Mouse (Mus musculus) lung, embryonic 14.5 days (tissue): ENCODE measurements around the gene Gbp5. TPM values are rescaled to one million over a fixed set of nuclear protein-coding genes. Genes with fewer than 3 reads are reported as not detected.
A peak's percentile ranks its signal among the peaks of the same experiment; 100 is the strongest.

Experiments
- ATAC-seq: fragments of 200-750 bp; cut with Nextera tagmentation; 2 replicates; pipeline ENCODE4 v1.8.0; 2017; ENCODE audit warnings: mild to moderate bottlenecking, moderate TSS enrichment, moderate library complexity; ENCODE audit not compliant: insufficient read depth
- DNase-seq: peaks from one replicate; pipeline ENCODE4 v3.0.0-alpha.2; 2015
- H3K27ac ChIP-seq: fragments of 300-500 bp; sonication (generic); 2 replicates; pipeline ENCODE4 v1.5.1; 2014; ENCODE audit warnings: low read depth, mild to moderate bottlenecking, moderate library complexity
- H3K27me3 ChIP-seq: fragments of 300-500 bp; sonication (generic); 2 replicates; pipeline ENCODE4 v1.6.1; 2014; ENCODE audit warnings: low read length, control low read depth; ENCODE audit not compliant: insufficient read depth
- H3K36me3 ChIP-seq: fragments of 300-500 bp; sonication (generic); 2 replicates; pipeline ENCODE4 v1.6.1; 2014; ENCODE audit warnings: control low read depth; ENCODE audit not compliant: insufficient read depth
- H3K4me1 ChIP-seq: fragments of 300-500 bp; sonication (generic); 2 replicates; pipeline ENCODE4 v1.6.1; 2014; ENCODE audit warnings: antibody characterized with exemption, control low read depth; ENCODE audit not compliant: insufficient read depth
- H3K4me2 ChIP-seq: fragments of 300-500 bp; sonication (generic); 2 replicates; pipeline ENCODE4 v1.6.1; 2014; ENCODE audit warnings: mild to moderate bottlenecking
- H3K4me3 ChIP-seq: fragments of 300-500 bp; sonication (generic); 2 replicates; pipeline ENCODE4 v1.5.1; 2014; ENCODE audit warnings: low read depth, low read length
- H3K9ac ChIP-seq: fragments of 300-500 bp; sonication (generic); 2 replicates; pipeline ENCODE4 v1.6.1; 2014
- H3K9me3 ChIP-seq: fragments of 300-500 bp; sonication (generic); 2 replicates; pipeline ENCODE4 v1.6.1; 2016; ENCODE audit warnings: low read depth, low read length, control low read depth
- CTCF ChIP-seq: IDR thresholded peaks from 2 replicates; pipeline ENCODE4 v1.5.1; 2016; ENCODE audit warnings: antibody characterized with exemption, low read depth
- WGBS: fragments of 180-500 bp; shearing (Covaris S2); extraction: QIAGEN DNeasy Blood & Tissue Kit; methylation state at CpG from one replicate; pipeline ENCODE4 v1.1.7; 2014; 5-methylcytosine and 5-hydroxymethylcytosine counted together
- polyA plus RNA-seq: library from polyadenylated mRNA; unstranded; fragments of >200 nt; fragmentation: Nextera tagmentation; extraction: Ambion mirVana; gene quantifications from 2 replicates; pipeline ENCODE4 v1.2.1, GENCODE M21; 2014

The Gbp5 gene
- polyA plus RNA-seq, 1 experiment from 2014 or later: 0.11 TPM

DNA sequence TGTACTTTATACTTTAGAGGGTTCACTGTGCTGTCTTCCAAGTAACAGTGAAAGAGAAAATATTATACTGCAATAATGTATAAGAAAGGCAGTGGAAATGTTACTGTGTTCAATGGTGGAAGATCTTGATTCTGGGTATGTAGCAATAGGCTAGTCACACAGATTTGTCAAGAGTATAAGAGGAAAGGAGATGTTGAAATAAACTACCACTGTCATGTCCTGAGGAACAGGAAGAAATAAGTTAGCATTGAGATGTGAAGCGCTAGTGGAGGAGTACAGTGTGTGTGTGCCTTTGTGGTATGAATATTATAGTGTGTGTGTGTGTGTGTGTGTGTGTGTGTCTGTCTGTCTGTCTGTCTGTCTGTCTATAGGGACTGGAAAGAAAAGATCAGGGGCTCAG is 15.4 kb upstream of the Gbp5 start:
- Histone ChIP-seq H3K4me2 (no peak overlapping the region), H3K4me3 (no peak overlapping the region), H3K36me3 (no peaks in the 10 kb centered on the region), H3K9me3 (no peaks in the 10 kb centered on the region), H3K27ac (no peak overlapping the region), H3K27me3 (no peaks in the 10 kb centered on the region), H3K4me1 (no peaks in the 10 kb centered on the region), H3K9ac (no peak overlapping the region)
- DNase-seq (no peak), ATAC-seq (no peak)
- WGBS: 83% methylated on average over 1 of the region's 1 CpGs
- TF ChIP-seq CTCF: no peak

- WGBS: 88% methylated on average over 1 of the region's 1 CpGs
- 0 out of 2 replicates have a peak, but pooled peaks have one; percentile 69 for ATAC-seq
- H3K9ac ChIP-seq: no peak overlapping the region
Observed at GRCm38 (mm10) chr3:142490465-142490864, 3.3 kb upstream of the Gbp5 start.

GRCm38 (mm10) chr3:142495146-142495655 is 1.4 kb downstream of the Gbp5 start:
- Histone ChIP-seq H3K27me3 (no peaks in the 10 kb centered on the region), H3K9ac (no peak overlapping the region), H3K4me3 (no peak overlapping the region), H3K4me1 (no peaks in the 10 kb centered on the region; the same call in 1 of the 2 replicates), H3K4me2 (no peak overlapping the region), H3K9me3 (no peaks in the 10 kb centered on the region), H3K27ac (no peak overlapping the region), H3K36me3 (no peaks in the 10 kb centered on the region)
- TF ChIP-seq CTCF: no peak
- ATAC-seq (no peak), DNase-seq (no peak)
- WGBS: 85% methylated on average over 5 of the region's 5 CpGs

More at GRCm38 (mm10) chr3:142490465-142490864, 3.3 kb upstream of the Gbp5 start:
- Histone ChIP-seq H3K27me3 (0 out of 2 replicates have a peak, but pooled peaks cover 3% of the 10 kb centered on the region), H3K4me2 (no peak overlapping the region), H3K4me3 (no peak overlapping the region), H3K27ac (no peak overlapping the region), H3K36me3 (no peaks in the 10 kb centered on the region), H3K4me1 (no peaks in the 10 kb centered on the region), H3K9me3 (no peaks in the 10 kb centered on the region)
- peak; percentile 91 for DNase-seq
- peak; percentile 95 for TF ChIP-seq CTCF

DNA sequence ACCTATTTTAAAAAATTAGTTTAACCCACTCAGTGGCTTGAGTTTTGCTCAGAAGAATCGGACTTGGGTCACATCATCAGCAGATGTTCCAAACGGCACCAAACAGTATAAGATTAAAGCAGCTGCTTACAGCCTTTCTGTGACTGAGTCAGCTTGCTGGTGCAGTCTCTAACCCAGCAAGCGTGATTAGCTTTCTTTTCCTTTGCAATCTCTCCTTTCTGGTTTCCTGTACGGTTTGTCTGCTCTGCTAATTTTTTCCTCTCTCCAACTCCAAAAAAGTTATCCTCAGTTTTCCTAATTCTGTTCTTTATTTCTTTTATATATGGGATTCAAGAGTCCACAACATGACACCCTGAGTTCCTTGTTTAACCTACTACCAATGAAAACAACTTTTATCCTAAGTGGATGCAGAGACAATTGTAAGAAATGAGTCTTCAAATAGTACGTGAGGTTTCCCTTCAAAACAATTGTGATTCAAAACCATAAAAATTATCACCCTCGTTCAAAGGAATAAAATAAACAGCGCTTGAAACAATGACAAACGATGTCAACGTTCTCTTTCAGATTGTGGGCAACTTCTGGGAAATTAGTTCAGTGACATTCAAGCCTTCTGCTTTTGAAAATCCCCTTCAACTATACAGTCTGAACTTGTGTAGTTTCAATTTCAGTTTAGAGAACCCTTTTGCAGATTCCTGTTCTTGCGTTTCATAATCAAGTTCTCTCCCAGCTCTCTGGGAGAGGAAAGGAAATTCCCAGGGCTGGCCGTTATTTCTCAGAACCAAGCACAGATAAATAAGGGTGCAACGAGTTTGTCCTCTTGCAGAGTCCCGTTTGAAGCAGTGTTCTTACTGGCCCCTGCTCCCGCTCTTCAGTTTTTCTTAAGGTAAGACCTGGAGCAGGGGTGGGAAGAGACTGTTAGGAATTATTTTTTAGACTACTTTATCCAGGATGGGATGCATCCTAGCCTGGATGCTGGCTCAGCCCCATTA is 2.6 kb downstream of the Gbp5 start:
- Histone ChIP-seq H3K27ac (no peak overlapping the region), H3K4me1 (no peaks in the 10 kb centered on the region; the same call in 1 of the 2 replicates), H3K9ac (no peak overlapping the region), H3K4me2 (peak overlapping the region; percentile 38), H3K27me3 (no peaks in the 10 kb centered on the region), H3K4me3 (peak overlapping the region; percentile 12; the same call in 1 of the 2 replicates), H3K9me3 (no peaks in the 10 kb centered on the region), H3K36me3 (no peaks in the 10 kb centered on the region)
- WGBS: 37% methylated on average over 14 of the region's 14 CpGs
- DNase-seq: peak; percentile 35
- TF ChIP-seq CTCF: no peak
- no peak for ATAC-seq

GRCm38 (mm10) chr3:142497123-142497841 is 3.5 kb downstream of the Gbp5 start:
- Histone ChIP-seq H3K27ac (no peak overlapping the region), H3K4me1 (no peaks in the 10 kb centered on the region; the same call in 1 of the 2 replicates), H3K4me2 (peak overlapping the region; percentile 38), H3K4me3 (peak overlapping the region; percentile 12; the same call in 1 of the 2 replicates), H3K36me3 (no peaks in the 10 kb centered on the region), H3K9me3 (no peaks in the 10 kb centered on the region), H3K9ac (no peak overlapping the region), H3K27me3 (no peaks in the 10 kb centered on the region)
- no peak for TF ChIP-seq CTCF
- WGBS: 38% methylated on average over 15 of the region's 15 CpGs
- DNase-seq (peak; percentile 29), ATAC-seq (no peak)

- 82% methylated on average over 5 of the region's 5 CpGs for WGBS
- no peak for ATAC-seq
Observed at GRCm38 (mm10) chr3:142498941-142499340, 5.2 kb downstream of the Gbp5 start.

More at GRCm38 (mm10) chr3:142498941-142499340, 5.2 kb downstream of the Gbp5 start:
- Histone ChIP-seq H3K27ac (no peak overlapping the region), H3K9me3 (no peaks in the 10 kb centered on the region), H3K9ac (no peak overlapping the region), H3K36me3 (no peaks in the 10 kb centered on the region), H3K4me1 (no peaks in the 10 kb centered on the region; the same call in 1 of the 2 replicates), H3K27me3 (no peaks in the 10 kb centered on the region), H3K4me2 (no peak overlapping the region), H3K4me3 (no peak overlapping the region)
- DNase-seq: no peak
- no peak for TF ChIP-seq CTCF
